Mouse (Mus musculus) spleen, adult 2 months (tissue): ENCODE results near the gene Aldoart1. TPM values are rescaled to one million over a fixed set of nuclear protein-coding genes. Genes with fewer than 3 reads are reported as not detected.

ENCODE experiments used
- DNase-seq, 2 experiments: peaks; one replicate each; pipeline versions ENCODE4 v3.0.0 to v3.0.0-alpha.2; 2012 to 2021; ENCODE audit warnings: low spot score in 2 of 2, low read depth in 1 of 2
- H3K27ac ChIP-seq: fragments of 200-500 bp; 2 replicates; pipeline ENCODE4 v1.5.1; 2012; ENCODE audit warnings: low read length, inconsistent platforms; ENCODE audit not compliant: insufficient read depth
- H3K27me3 ChIP-seq: fragments of 200-500 bp; 2 replicates; pipeline ENCODE4 v1.6.1; 2012; ENCODE audit warnings: mild to moderate bottlenecking, moderate library complexity, low read length, inconsistent platforms; ENCODE audit not compliant: control insufficient read depth, insufficient read depth
- H3K36me3 ChIP-seq: fragments of 200-500 bp; 2 replicates; pipeline ENCODE4 v1.6.1; 2012; ENCODE audit warnings: mild to moderate bottlenecking, low read length, inconsistent platforms; ENCODE audit not compliant: control insufficient read depth, insufficient read depth
- H3K4me1 ChIP-seq: fragments of 200-500 bp; 2 replicates; pipeline ENCODE4 v1.6.1; 2011; ENCODE audit warnings: inconsistent platforms; ENCODE audit not compliant: control insufficient read depth, insufficient read depth, insufficient read length
- H3K4me3 ChIP-seq: fragments of 200-500 bp; 2 replicates; pipeline ENCODE4 v1.5.1; 2011; ENCODE audit warnings: mild to moderate bottlenecking, inconsistent platforms; ENCODE audit not compliant: insufficient read depth, insufficient read length; ENCODE audit errors: extremely low read depth
- CTCF ChIP-seq: fragments of 200-500 bp; IDR thresholded peaks from 2 replicates; pipeline ENCODE4 v1.5.1; 2011; ENCODE audit warnings: mild to moderate bottlenecking, inconsistent platforms; ENCODE audit not compliant: insufficient read depth, insufficient read length, insufficient replicate concordance; ENCODE audit errors: extremely low read depth
- POLR2A ChIP-seq: fragments of 200-500 bp; IDR thresholded peaks from 2 replicates; pipeline ENCODE4 v1.6.1; 2011; ENCODE audit warnings: low read depth, low read length, inconsistent platforms
- WGBS: fragments of 180-500 bp; shearing (Covaris S2); methylation state at CpG from one replicate; pipeline ENCODE4 v1.1.7; 2018; 5-methylcytosine and 5-hydroxymethylcytosine counted together
- polyA plus RNA-seq: library from polyadenylated mRNA; depleted of rRNA; stranded (reverse); fragments of >200 nt; gene quantifications from 2 replicates; pipeline ENCODE4 v1.2.3, GENCODE M21; 2012; rRNA removed

Gene Aldoart1
- not detected in 2 replicates for polyA plus RNA-seq

DNA sequence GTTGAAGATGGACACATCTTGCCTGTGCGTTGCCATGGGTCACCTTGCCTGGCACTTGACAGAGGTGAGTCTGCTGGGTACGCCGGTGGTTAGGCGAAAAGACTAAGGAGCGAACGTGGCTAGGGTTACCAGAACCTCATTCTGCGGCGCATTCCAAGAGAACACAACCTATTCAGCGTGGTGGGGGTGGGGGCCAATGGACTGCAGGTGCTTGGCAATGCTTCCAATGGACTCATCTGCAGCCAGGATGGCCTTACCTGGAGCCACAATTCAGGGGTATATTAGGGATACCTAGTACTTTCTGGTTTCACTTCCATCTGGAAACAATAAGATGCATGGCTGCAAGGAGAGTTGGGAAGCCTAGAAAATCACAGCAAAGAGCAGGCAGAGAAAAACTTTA lies at the start of gene Aldoart1:
TSS of gene Aldoart1 (minus strand) at position 101 of the 400 bp plus-strand sequence.
- Histone ChIP-seq H3K36me3 (no peaks in the 10 kb centered on the region), H3K4me3 (no peak within 1 kb of the TSS), H3K27ac (no peak within 1 kb of the TSS), H3K4me1 (no peaks in the 10 kb centered on the region), H3K27me3 (no peaks in the 10 kb centered on the region)
- TF ChIP-seq CTCF (no peak), POLR2A (no peak)
- WGBS, result 92% methylated on average over 9 of the region's 9 CpGs
- DNase-seq, result no peak

DNA sequence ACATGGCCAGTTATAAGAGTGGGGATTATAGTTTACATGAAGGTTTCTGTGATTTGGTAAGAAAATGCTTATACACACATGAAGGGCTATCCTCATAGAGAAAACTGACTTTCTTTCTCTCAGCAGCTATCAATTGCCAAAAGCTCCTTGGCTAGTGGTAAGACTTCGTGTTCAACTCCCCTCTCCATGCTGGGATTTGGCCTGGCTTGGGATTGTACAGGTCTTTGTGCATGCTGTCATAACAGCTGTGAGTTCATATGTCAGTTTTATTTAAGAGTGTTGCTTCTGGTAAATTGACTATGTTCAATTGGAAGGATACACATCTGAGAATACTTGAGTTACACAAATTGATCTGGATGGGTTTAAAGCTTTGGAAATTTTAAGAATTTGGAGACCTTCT lies 49.1 kb upstream of the Aldoart1 start:
- Histone ChIP-seq H3K4me3 (no peak overlapping the region), H3K27ac (no peak overlapping the region), H3K4me1 (no peaks in the 10 kb centered on the region), H3K36me3 (no peaks in the 10 kb centered on the region), H3K27me3 (no peaks in the 10 kb centered on the region)
- TF ChIP-seq POLR2A, result no peak
- no peak for TF ChIP-seq CTCF
- no peak for DNase-seq
- 41% methylated on average over 1 of the region's 1 CpGs for WGBS

DNA sequence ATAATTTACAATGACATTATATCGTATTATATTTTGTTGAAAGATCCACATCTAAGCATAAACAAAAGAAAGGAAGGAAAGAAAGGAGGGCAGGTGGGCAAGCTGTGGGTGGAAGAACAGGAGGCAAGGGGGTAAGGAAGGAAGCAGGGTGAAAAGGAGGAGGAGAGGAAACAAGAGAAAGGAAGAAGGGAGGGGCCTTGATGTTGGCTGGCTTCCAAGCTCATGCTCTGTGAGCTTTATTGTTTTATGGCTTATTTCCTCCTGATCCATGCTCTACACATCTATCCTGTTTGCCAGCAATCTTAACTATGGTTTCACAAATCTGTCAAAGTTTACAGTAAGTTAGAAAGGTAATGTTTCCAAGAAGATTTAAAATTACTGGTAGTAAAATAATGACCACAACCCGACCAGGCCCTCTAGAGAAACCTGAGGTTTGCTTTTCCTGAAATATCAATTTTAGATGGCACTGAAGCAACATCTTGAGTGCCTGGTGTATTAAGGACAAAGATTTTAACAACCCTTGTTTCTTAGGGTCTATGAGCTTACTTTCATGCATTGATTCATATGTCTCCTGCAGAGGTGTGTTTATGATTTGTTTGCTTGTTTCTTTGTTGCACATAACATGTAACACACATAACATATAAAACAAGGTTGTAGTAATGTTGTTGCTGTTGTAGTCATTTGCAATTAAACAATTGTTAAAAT lies 13.1 kb upstream of the Aldoart1 start:
- no peaks in the 10 kb centered on the region for H3K27me3 ChIP-seq
- H3K27ac ChIP-seq, result no peak overlapping the region
- no peak for TF ChIP-seq CTCF
- TF ChIP-seq POLR2A, result no peak
- no peak for DNase-seq
- no peak overlapping the region for H3K4me3 ChIP-seq
- no peaks in the 10 kb centered on the region for H3K4me1 ChIP-seq
- no peaks in the 10 kb centered on the region for H3K36me3 ChIP-seq
- WGBS, result 67% methylated on average over 2 of the region's 2 CpGs

DNA sequence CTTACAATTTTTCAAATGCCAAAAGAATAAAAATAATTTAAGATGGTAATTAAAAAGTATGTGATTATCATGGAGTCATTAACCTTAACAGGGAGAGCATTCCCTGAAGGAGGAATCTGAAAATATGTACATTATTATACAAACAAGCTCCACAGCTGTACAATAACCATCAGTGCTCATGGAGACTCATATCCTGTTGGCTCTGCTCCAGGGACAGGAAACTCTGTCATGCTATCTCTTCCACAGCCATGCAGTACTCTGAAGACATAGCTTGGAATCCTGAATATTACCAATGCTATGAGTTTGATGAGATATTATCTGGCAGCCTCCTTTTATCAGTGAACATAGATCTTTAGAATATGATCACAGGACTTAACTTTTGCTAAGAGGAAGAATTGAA lies 8.2 kb downstream of the Aldoart1 start:
- no peaks in the 10 kb centered on the region for H3K27me3 ChIP-seq
- DNase-seq, result no peak
- TF ChIP-seq CTCF (no peak), POLR2A (no peak)
- no peak overlapping the region for H3K4me3 ChIP-seq
- H3K27ac ChIP-seq, result no peak overlapping the region
- H3K36me3 ChIP-seq, result no peaks in the 10 kb centered on the region
- H3K4me1 ChIP-seq, result no peaks in the 10 kb centered on the region

DNA sequence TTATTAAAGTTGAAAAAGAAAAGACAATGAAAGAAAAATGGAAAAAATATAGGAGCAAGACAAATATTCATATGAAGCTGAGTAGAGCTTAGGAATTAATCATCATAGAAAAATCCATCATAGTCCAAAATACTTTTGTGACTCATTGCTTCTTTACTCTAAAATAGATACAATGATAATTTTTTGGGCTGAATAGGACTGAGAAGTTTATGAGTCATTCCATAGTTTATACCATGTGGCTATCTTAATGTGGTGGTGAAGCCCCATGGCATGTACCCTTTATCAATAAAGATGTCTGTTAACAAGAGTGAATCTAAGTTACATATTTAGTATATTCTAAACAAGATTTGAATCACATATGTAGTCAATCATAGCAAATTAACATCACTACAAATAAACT lies 9.4 kb downstream of the Aldoart1 start:
- Histone ChIP-seq H3K27me3 (no peaks in the 10 kb centered on the region), H3K4me3 (no peak overlapping the region)
- TF ChIP-seq POLR2A (no peak), CTCF (no peak)

DNA sequence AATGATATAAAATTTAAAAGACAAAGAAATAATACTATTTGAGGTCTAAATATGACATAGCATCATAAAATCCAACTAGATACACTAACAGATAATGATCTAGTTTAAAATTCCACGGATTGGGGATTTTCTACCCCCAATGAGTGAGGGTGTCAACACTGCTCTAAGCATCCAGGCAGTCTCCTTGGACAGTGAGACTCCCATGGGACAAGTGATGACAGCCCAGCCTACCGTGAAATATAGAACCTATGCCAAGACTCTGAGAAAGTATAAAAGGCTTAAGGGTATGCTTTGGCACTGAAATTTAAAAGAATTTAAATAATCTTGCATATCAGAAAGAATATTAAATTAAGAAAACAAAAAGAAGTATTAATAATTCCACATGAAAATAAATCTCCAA lies 16.0 kb downstream of the Aldoart1 start:
- Histone ChIP-seq H3K36me3 (no peaks in the 10 kb centered on the region), H3K4me1 (no peaks in the 10 kb centered on the region), H3K4me3 (no peak overlapping the region), H3K27me3 (no peaks in the 10 kb centered on the region), H3K27ac (no peak overlapping the region)
- TF ChIP-seq POLR2A, result no peak
- WGBS, result 60% methylated on average over 2 of the region's 2 CpGs
- no peak for DNase-seq

More for the DNA sequence above, 9.4 kb downstream of the Aldoart1 start:
- Histone ChIP-seq H3K27ac (no peak overlapping the region), H3K4me1 (no peaks in the 10 kb centered on the region), H3K36me3 (no peaks in the 10 kb centered on the region)
- DNase-seq, result no peak

DNA sequence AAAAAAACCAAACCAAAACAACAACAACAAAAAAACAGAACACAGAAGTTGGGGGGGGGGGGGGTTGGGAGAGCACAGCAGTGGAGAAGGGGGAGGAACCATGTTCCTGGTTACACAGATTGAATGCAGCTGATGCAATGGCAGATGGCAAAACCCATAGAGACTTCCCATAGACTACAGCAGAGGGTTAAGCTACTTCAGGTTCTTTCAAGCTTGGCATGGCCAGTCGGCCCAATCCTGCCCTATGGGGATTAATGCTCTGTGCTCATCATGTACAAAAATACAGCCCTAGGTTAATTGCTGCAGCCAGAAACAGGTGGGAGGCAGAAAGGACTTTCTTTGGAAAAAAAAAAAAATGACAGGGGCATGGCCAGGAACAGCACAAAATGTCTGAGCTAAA lies 17.0 kb downstream of the Aldoart1 start:
- Histone ChIP-seq H3K4me3 (no peak overlapping the region), H3K4me1 (no peaks in the 10 kb centered on the region)
- TF ChIP-seq CTCF, result no peak
- TF ChIP-seq POLR2A, result no peak

DNA sequence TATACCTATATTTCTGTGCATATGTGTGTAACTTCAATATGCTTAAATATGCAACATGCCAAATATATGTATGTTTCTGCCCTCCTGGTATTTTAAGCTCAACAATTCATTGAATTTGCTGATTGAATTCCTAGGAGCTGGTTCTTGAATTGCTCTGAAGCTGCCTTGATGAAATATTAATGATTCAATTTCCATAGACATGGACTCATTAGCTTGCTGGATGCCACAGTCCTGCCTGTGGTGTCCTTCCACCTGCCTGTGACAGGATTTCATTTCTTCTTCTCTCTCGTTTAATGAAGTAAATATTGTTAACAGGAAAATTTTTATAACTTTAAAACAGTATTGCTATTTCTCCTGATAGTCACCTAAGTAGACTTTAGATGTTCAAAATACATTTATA lies 51.6 kb downstream of the Aldoart1 start:
- no peaks in the 10 kb centered on the region for H3K27me3 ChIP-seq
- 79% methylated on average over 1 of the region's 1 CpGs for WGBS
- H3K27ac ChIP-seq, result no peak overlapping the region
- DNase-seq, result no peak
- H3K36me3 ChIP-seq, result no peaks in the 10 kb centered on the region
- no peak overlapping the region for H3K4me3 ChIP-seq
- TF ChIP-seq CTCF (no peak), POLR2A (no peak)
- no peaks in the 10 kb centered on the region for H3K4me1 ChIP-seq

More for the DNA sequence above, 17.0 kb downstream of the Aldoart1 start:
- DNase-seq, result no peak
- WGBS, result 81% methylated on average over 1 of the region's 1 CpGs
- no peaks in the 10 kb centered on the region for H3K27me3 ChIP-seq
- H3K27ac ChIP-seq, result no peak overlapping the region
- H3K36me3 ChIP-seq, result no peaks in the 10 kb centered on the region
